Mouse (Mus musculus) heart, embryonic 12.5 days (tissue): ENCODE measurements around the gene Cntnap1. TPM values are rescaled to one million over a fixed set of nuclear protein-coding genes. Genes with fewer than 3 reads are reported as not detected.

Experiments
- microRNA-seq: library from miRNA; unstranded; fragments of <30 nt; microRNA quantifications from one replicate; pipeline ENCODE4, GENCODE M21; 2017
- polyA plus RNA-seq: library from polyadenylated mRNA; unstranded; fragments of >200 nt; fragmentation: Nextera tagmentation; extraction: Ambion mirVana; gene quantifications from 2 replicates; pipeline ENCODE4 v1.2.1, GENCODE M21; 2016

Gene Cntnap1
- polyA plus RNA-seq, 1 experiment from 2014 or later = 0.37 TPM

Small RNA genes lying within 50 kb of the gene (microRNA-seq; reads per million reads assigned to microRNA genes)
- gene Gm27626 = not detected

Other genes starting within 250 kb of the Cntnap1 start
- 60.0 and 63.2 TPM in 2 replicates for gene Stat3, start 231.0 kb upstream of the Cntnap1 start, polyA plus RNA-seq
- gene Cavin1, start 199.6 kb upstream of the Cntnap1 start, polyA plus RNA-seq = 342 and 348 TPM in 2 replicates
- 70.0 and 71.4 TPM in 2 replicates for gene Atp6v0a1, start 161.1 kb upstream of the Cntnap1 start, polyA plus RNA-seq
- 17.5 and 18.1 TPM in 2 replicates for gene Naglu, start 100.5 kb upstream of the Cntnap1 start, polyA plus RNA-seq
- gene Hsd17b1, start 92.1 kb upstream of the Cntnap1 start, polyA plus RNA-seq = not detected in 2 replicates
- 27.2 and 30.4 TPM in 2 replicates for gene Coasy, start 88.0 kb upstream of the Cntnap1 start, polyA plus RNA-seq
- gene Mlx, start 83.2 kb upstream of the Cntnap1 start, polyA plus RNA-seq = 36.2 and 37.3 TPM in 2 replicates
- 20.8 and 21.3 TPM in 2 replicates for gene Psmc3ip, start 75.1 kb upstream of the Cntnap1 start, polyA plus RNA-seq
- 15.2 and 15.9 TPM in 2 replicates for gene Retreg3, start 50.6 kb upstream of the Cntnap1 start, polyA plus RNA-seq
- 77.3 and 78.8 TPM in 2 replicates for gene Tubg1, start 50.6 kb upstream of the Cntnap1 start, polyA plus RNA-seq
- 3.3 and 3.6 TPM in 2 replicates for gene Tubg2, start 14.6 kb upstream of the Cntnap1 start, polyA plus RNA-seq
- 10.4 and 10.6 TPM in 2 replicates for gene Plekhh3, start 828 bp downstream of the Cntnap1 start, polyA plus RNA-seq
- gene Ccr10, start 4.9 kb downstream of the Cntnap1 start, polyA plus RNA-seq = 0.15 and 0.36 TPM in 2 replicates
- gene Ezh1, start 55.9 kb downstream of the Cntnap1 start, polyA plus RNA-seq = 14.9 and 16.1 TPM in 2 replicates
- 233 and 245 TPM in 2 replicates for gene Ramp2, start 75.5 kb downstream of the Cntnap1 start, polyA plus RNA-seq
- 98.8 and 101 TPM in 2 replicates for gene Vps25, start 83.2 kb downstream of the Cntnap1 start, polyA plus RNA-seq
- 14.0 TPM in 2 replicates for gene Wnk4, start 90.0 kb downstream of the Cntnap1 start, polyA plus RNA-seq
- 0.81 and 1.5 TPM in 2 replicates for gene Cntd1, start 108.5 kb downstream of the Cntnap1 start, polyA plus RNA-seq
- gene Coa3, start 108.6 kb downstream of the Cntnap1 start, polyA plus RNA-seq = 165 and 171 TPM in 2 replicates
- 141 TPM in 2 replicates for gene Becn1, start 131.8 kb downstream of the Cntnap1 start, polyA plus RNA-seq
- 131 and 136 TPM in 2 replicates for gene Psme3, start 145.7 kb downstream of the Cntnap1 start, polyA plus RNA-seq
- 1.3 and 1.5 TPM in 2 replicates for gene Aoc2, start 154.5 kb downstream of the Cntnap1 start, polyA plus RNA-seq
- gene Aoc3, start 160.1 kb downstream of the Cntnap1 start, polyA plus RNA-seq = 0.06 and 0.17 TPM in 2 replicates
- gene G6pc, start 197.0 kb downstream of the Cntnap1 start, polyA plus RNA-seq = not detected in 2 replicates
- gene Aarsd1, start 247.1 kb downstream of the Cntnap1 start, polyA plus RNA-seq = 42.9 and 55.5 TPM in 2 replicates